Mouse (Mus musculus) G1E (cell line): ENCODE measurements around the gene Pgm2. TPM values are rescaled to one million over a fixed set of nuclear protein-coding genes. Genes with fewer than 3 reads are reported as not detected.
A peak's percentile ranks its signal among the peaks of the same experiment; 100 is the strongest.

Source experiments
- ATAC-seq: 2 replicates; pipeline ENCODE4 v1.8.0; 2016; ENCODE audit warnings: mild to moderate bottlenecking; ENCODE audit not compliant: insufficient number of reproducible peaks, poor library complexity, low FRiP score, severe bottlenecking; ENCODE audit errors: extremely low read depth
- DNase-seq: peaks from one replicate; pipeline ENCODE4 v3.0.0; 2012; ENCODE audit warnings: low spot score
- H3K27me3 ChIP-seq: 2 replicates; pipeline ENCODE4 v1.6.1; 2012; ENCODE audit warnings: mild to moderate bottlenecking, low read length, inconsistent platforms; ENCODE audit not compliant: insufficient read depth
- H3K36me3 ChIP-seq: replicated peaks from 2 replicates; pipeline ENCODE3; 2012; ENCODE audit warnings: mild to moderate bottlenecking, inconsistent platforms
- H3K4me1 ChIP-seq: 2 replicates; pipeline ENCODE4 v1.6.1; 2012; ENCODE audit warnings: low read depth, low read length, inconsistent platforms, mixed read lengths; ENCODE audit not compliant: insufficient read depth
- H3K4me3 ChIP-seq: 2 replicates; pipeline ENCODE4 v1.5.1; 2012; ENCODE audit warnings: low read depth, mild to moderate bottlenecking, inconsistent platforms, low read length, moderate library complexity, mixed read lengths
- H3K9me3 ChIP-seq: replicated peaks from 2 replicates; pipeline ENCODE4 v1.6.1; 2012; ENCODE audit warnings: inconsistent platforms
- CTCF ChIP-seq: IDR thresholded peaks from 2 replicates; pipeline ENCODE4 v1.5.1; 2012; ENCODE audit warnings: low read depth, low read length, inconsistent platforms, mixed read lengths
- GATA1 ChIP-seq: IDR thresholded peaks from 2 replicates; pipeline ENCODE4 v1.6.1; 2012; ENCODE audit warnings: borderline replicate concordance, low read length, inconsistent platforms, mixed read lengths
- GATA2 ChIP-seq: IDR thresholded peaks from 2 replicates; pipeline ENCODE4 v1.6.1; 2012; ENCODE audit warnings: low read depth, low read length, inconsistent platforms, borderline replicate concordance
- POLR2AphosphoS5 ChIP-seq: IDR thresholded peaks from 2 replicates; pipeline ENCODE4 v1.6.1; 2012; ENCODE audit warnings: low read depth, low read length, inconsistent platforms; ENCODE audit not compliant: insufficient replicate concordance
- TAL1 ChIP-seq: conservative IDR thresholded peaks from 2 replicates; pipeline ENCODE4 v1.6.1; 2012; ENCODE audit warnings: low read depth, low read length, inconsistent platforms, mixed read lengths
- polyA plus RNA-seq: library from polyadenylated mRNA; stranded (reverse); fragments of >175 nt; gene quantifications from 2 replicates; pipeline ENCODE4 v1.2.3, GENCODE M21; 2012
- total RNA-seq, 2 experiments: library from RNA; stranded (forward) in 1 of 2; stranded (reverse) in 1 of 2; fragments of 200-1000 nt in 1 of 2; fragments of >200 nt in 1 of 2; fragmentation: Nextera tagmentation in 1 of 2; gene quantifications; 2 replicates each; pipeline ENCODE4 v1.2.3; 2014 to 2017

Pgm2 gene
- total and polyA plus RNA-seq, 3 experiments, result 49.0 to 101 (median 65.8) TPM

- H3K36me3 ChIP-seq, result no peaks in the 10 kb centered on the region
- no peak for ATAC-seq
- TF ChIP-seq TAL1 (no peak), POLR2AphosphoS5 (no peak), GATA2 (no peak), CTCF (no peak), GATA1 (no peak)
- H3K9me3 ChIP-seq, result no peaks in the 10 kb centered on the region
- H3K27me3 ChIP-seq, result peaks cover 23% of the 10 kb centered on the region
- H3K4me3 ChIP-seq, result no peak overlapping the region
- H3K4me1 ChIP-seq, result peaks cover 6% of the 10 kb centered on the region
- DNase-seq, result no peak
Observed at GRCm38 (mm10) chr5:64146384-64147005, 53.7 kb downstream of the Pgm2 start.

GRCm38 (mm10) chr5:64149184-64150127 is 56.7 kb downstream of the Pgm2 start:
- DNase-seq, result no peak
- no peak for TF ChIP-seq CTCF
- no peak for TF ChIP-seq POLR2AphosphoS5
- TF ChIP-seq GATA2, result no peak
- no peak for TF ChIP-seq GATA1
- no peak for TF ChIP-seq TAL1
- peak; percentile 32; the same call in 1 of the 2 replicates for ATAC-seq
- peaks cover 25% of the 10 kb centered on the region for H3K27me3 ChIP-seq
- no peaks in the 10 kb centered on the region for H3K9me3 ChIP-seq
- H3K36me3 ChIP-seq, result no peaks in the 10 kb centered on the region
- H3K4me1 ChIP-seq, result peaks cover 6% of the 10 kb centered on the region
- no peak overlapping the region for H3K4me3 ChIP-seq

GRCm38 (mm10) chr5:64153319-64153718 is 60.6 kb downstream of the Pgm2 start:
- Histone ChIP-seq H3K27me3 (peaks cover 28% of the 10 kb centered on the region), H3K36me3 (no peaks in the 10 kb centered on the region), H3K9me3 (no peaks in the 10 kb centered on the region), H3K4me1 (peaks cover 14% of the 10 kb centered on the region), H3K4me3 (no peak overlapping the region)
- DNase-seq (no peak), ATAC-seq (no peak)
- TF ChIP-seq TAL1 (no peak), GATA1 (no peak), POLR2AphosphoS5 (no peak), GATA2 (no peak), CTCF (no peak)

- Histone ChIP-seq H3K9me3 (no peaks in the 10 kb centered on the region), H3K4me3 (no peak within 1 kb of the TSS), H3K27me3 (peaks cover 43% of the 10 kb centered on the region), H3K4me1 (peaks cover 13% of the 10 kb centered on the region), H3K36me3 (no peaks in the 10 kb centered on the region)
- TF ChIP-seq GATA2 (no peak), TAL1 (no peak), CTCF (no peak), POLR2AphosphoS5 (no peak), GATA1 (no peak)
- DNase-seq (no peak), ATAC-seq (peak; percentile 66)
Observed at GRCm38 (mm10) chr5:64155861-64156550, 63.3 kb downstream of the Pgm2 start, which contains the start of gene Tbc1d1. TSS of gene Tbc1d1 (plus strand) at chr5:64156305.

- no peak for TF ChIP-seq GATA2
- TF ChIP-seq CTCF, result no peak
- no peak for TF ChIP-seq TAL1
- TF ChIP-seq GATA1, result no peak
- Histone ChIP-seq H3K4me1 (peaks cover 13% of the 10 kb centered on the region), H3K27me3 (peaks cover 46% of the 10 kb centered on the region), H3K4me3 (no peak overlapping the region), H3K9me3 (no peaks in the 10 kb centered on the region), H3K36me3 (no peaks in the 10 kb centered on the region)
- no peak for DNase-seq
- no peak for ATAC-seq
Observed at GRCm38 (mm10) chr5:64156579-64156978, 63.8 kb downstream of the Pgm2 start.

- DNase-seq, result no peak
- H3K9me3 ChIP-seq, result no peaks in the 10 kb centered on the region
- peaks cover 13% of the 10 kb centered on the region for H3K4me1 ChIP-seq
- TF ChIP-seq POLR2AphosphoS5 (no peak), CTCF (no peak), TAL1 (no peak), GATA2 (no peak), GATA1 (no peak)
- no peaks in the 10 kb centered on the region for H3K36me3 ChIP-seq
- no peak for ATAC-seq
- H3K27me3 ChIP-seq, result peaks cover 45% of the 10 kb centered on the region
- H3K4me3 ChIP-seq, result no peak overlapping the region
Observed at GRCm38 (mm10) chr5:64157926-64158325, 65.2 kb downstream of the Pgm2 start.
